Mouse (Mus musculus) thymus, adult 2 months (tissue): ENCODE results near the gene Rpia.

ENCODE experiments used
- CTCF ChIP-seq: fragments of 200-500 bp; IDR thresholded peaks from 2 replicates; pipeline ENCODE4 v1.5.1; 2012; ENCODE audit warnings: mild to moderate bottlenecking, control low read depth, low read length, moderate library complexity, borderline replicate concordance; ENCODE audit not compliant: control insufficient read depth, poor library complexity, insufficient read depth; ENCODE audit errors: extremely low read depth
- POLR2A ChIP-seq: fragments of 200-500 bp; IDR thresholded peaks from 2 replicates; pipeline ENCODE4 v1.6.1; 2012; ENCODE audit warnings: mild to moderate bottlenecking, low read length, control low read depth, moderate library complexity; ENCODE audit not compliant: control insufficient read depth, poor library complexity, insufficient read depth; ENCODE audit errors: extremely low read depth

DNA sequence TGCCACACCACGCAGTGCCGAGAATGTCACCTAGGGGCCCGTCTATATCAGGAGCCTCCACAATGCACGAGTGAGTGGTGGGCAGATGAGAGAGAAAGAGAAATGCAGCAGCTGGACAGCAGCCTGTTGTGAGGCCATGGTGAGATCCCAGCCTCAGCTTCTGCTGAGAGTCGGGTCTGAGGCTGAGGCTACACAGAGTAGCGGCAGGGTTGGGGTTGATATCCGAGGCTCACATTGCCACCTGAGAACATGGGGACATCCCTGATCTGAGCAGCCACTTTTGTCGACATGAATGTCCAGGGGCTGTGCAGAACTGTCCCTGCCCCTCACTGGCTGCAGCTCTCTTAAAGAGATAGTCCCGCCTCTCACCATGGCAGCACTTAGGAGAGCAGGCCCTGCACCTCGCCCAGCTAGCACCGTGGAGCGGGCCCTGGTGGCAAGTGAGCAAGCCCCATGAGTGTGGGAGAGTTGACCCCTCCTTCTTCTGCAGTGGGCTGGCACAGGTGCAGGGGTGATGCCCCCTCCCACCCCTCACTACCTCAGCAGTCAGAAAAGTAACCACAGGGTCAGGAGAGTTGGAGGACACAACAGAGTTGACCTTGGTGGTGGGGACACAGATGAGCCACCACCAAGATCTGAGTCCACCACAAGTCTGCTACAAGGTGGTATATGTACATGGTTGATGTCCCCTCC lies 75.2 kb downstream of the Rpia start:
- no peak for TF ChIP-seq POLR2A
- no peak for TF ChIP-seq CTCF
